Mouse (Mus musculus): ENCODE results near the gene Gpr89.

The Gpr89 gene

GRCm38 (mm10) chr3:96838996-96839645 lies 66.0 kb downstream of the Gpr89 start:
- POLR2A ChIA-PET = interaction anchor here in 1 of 4 experiments (0.9 to 1.7 kb wide), 2 partner anchors 12 to 14 kb away, joined by 3 to 4 read pairs; no protein-coding TSS in a partner anchor

GRCm38 (mm10) chr3:96836414-96836813 lies 68.7 kb downstream of the Gpr89 start:
- ChIA-PET POLR2A (interaction anchor here in 1 of 4 experiments (0.9 to 1.3 kb wide), 2 partner anchors 12 to 28 kb away, joined by 3 read pairs; no protein-coding TSS in a partner anchor), CTCF (interaction anchor here in 1 of 4 experiments (0.6 kb wide), 1 partner anchor 61 kb away, joined by 11 read pairs; no protein-coding TSS in a partner anchor)

More at GRCm38 (mm10) chr3:96838996-96839645, 66.0 kb downstream of the Gpr89 start:
- CTCF ChIA-PET = interaction anchor here in 2 of 4 experiments (0.7 to 0.8 kb wide), 2 partner anchors 26 to 57 kb away, joined by 3 to 4 read pairs; no protein-coding TSS in a partner anchor

GRCm38 (mm10) chr3:96834587-96835348 lies 70.4 kb downstream of the Gpr89 start:
- CTCF ChIA-PET = no interaction called here
- POLR2A ChIA-PET = interaction anchor here in 1 of 4 experiments (1.1 to 1.3 kb wide), 2 partner anchors 9 to 26 kb away, joined by 3 read pairs; no protein-coding TSS in a partner anchor

GRCm38 (mm10) chr3:96832930-96833329 lies 72.2 kb downstream of the Gpr89 start:
- POLR2A ChIA-PET = interaction anchor here in 2 of 4 experiments (0.6 to 0.7 kb wide), 2 partner anchors 23 to 570 kb away, joined by 3 read pairs; no protein-coding TSS in a partner anchor

DNA sequence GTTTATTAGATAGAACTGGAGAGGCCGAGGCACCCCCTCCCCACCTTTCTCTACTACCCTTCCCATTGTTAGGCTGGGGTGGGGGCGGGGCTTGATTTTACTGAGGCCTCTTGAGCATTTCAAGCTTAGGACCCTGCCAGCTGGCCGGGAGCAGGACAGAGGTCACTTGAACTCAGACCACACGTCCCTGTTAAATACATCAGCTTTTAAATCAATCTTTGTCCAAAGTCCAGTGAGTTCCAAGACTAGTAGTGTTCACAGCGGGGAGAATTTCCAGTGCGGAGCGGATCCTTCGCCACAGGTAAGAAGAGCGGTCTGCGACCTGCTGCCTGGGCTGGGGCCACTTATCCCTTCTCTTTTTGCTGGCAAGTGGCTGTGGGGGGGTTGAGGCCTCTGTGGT lies 75.3 kb downstream of the Gpr89 start:
- CTCF ChIA-PET = interaction anchor here in 1 of 4 experiments (1.3 to 1.8 kb wide), 2 partner anchors 17 to 122 kb away, joined by 3 to 6 read pairs; partner anchors contain the start of gene Nudt17
- POLR2A ChIA-PET = interaction anchor here in 2 of 4 experiments (1.8 to 2.9 kb wide), 3 partner anchors 14 to 22 kb away, joined by 4 to 15 read pairs (median 10); no protein-coding TSS in a partner anchor

More at GRCm38 (mm10) chr3:96832930-96833329, 72.2 kb downstream of the Gpr89 start:
- CTCF ChIA-PET = no interaction called here

DNA sequence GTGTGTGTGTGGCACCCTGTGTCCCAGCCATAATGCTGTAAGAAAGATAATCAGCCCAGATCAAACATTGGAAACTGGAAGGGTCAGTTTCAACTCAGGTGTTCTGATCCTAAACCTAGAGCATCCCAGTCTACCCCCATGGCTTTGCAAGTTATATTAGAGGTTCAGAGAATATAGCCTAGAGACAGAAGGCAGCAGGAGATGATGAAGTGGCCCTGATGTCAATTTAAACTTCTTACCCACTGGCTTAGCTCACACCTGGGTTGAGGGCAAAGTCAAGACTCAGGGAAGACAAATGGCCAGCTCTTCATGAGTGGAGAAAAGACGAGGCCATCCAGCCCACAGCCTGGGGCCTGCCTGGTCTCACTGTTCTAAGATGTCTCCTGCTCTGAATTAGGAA lies 76.2 kb downstream of the Gpr89 start, which contains the start of the genes Pdzk1 and Cd160:
Pdzk1 (plus strand) TSS at position 301 of the 400 bp plus-strand sequence.
Cd160 (minus strand) TSS at position 368 of the 400 bp plus-strand sequence.
- CTCF ChIA-PET = interaction anchor here in 2 of 4 experiments (1.3 to 1.8 kb wide), 3 partner anchors 16 to 121 kb away, joined by 3 to 6 read pairs (median 3); partner anchors contain the start of gene Nudt17 (in 1 of the 2)
- POLR2A ChIA-PET = interaction anchor here (0.6 to 2.0 kb wide), 11 partner anchors 8 to 561 kb away, joined by 3 to 15 read pairs (median 3); no protein-coding TSS in a partner anchor

DNA sequence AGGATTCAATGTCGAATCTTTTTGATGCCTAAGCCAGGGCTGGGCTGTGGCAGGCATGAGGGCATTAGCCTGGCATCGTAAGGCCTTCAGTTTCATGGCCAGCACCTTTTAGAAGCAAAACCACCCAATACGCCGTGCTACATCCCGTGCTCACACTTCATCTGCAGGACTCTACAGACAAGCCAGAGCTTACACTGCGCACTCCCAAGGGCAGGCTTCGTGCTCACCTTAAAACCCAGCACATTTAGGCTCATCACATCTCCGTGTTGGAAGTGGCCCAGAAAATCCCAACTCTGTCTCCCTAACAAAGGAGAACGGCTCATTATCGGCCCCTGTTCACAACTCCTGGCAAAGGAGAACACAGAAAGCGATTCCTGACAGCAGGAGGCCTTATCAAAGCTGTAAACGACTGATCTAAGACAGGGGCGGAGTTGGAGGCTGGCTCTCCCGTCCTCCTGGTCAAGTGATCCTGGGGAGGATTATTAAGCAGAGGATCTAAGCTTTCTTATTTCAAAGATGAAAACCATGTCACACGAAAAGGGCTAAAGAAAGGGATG lies 76.8 kb downstream of the Gpr89 start:
- POLR2A ChIA-PET = interaction anchor here (0.6 to 2.0 kb wide), 11 partner anchors 9 to 562 kb away, joined by 3 to 15 read pairs (median 4); no protein-coding TSS in a partner anchor
- CTCF ChIA-PET = interaction anchor here in 1 of 4 experiments (1.5 kb wide), 1 partner anchor 16 kb away, joined by 3 read pairs; no protein-coding TSS in a partner anchor

- CTCF ChIA-PET = interaction anchor here in 3 of 4 experiments (0.7 to 1.5 kb wide), 5 partner anchors 12 to 122 kb away, joined by 3 to 6 read pairs (median 4); no protein-coding TSS in a partner anchor
These were observed 79.9 kb downstream of the Gpr89 start for GRCm38 (mm10) chr3:96825261-96825660.

DNA sequence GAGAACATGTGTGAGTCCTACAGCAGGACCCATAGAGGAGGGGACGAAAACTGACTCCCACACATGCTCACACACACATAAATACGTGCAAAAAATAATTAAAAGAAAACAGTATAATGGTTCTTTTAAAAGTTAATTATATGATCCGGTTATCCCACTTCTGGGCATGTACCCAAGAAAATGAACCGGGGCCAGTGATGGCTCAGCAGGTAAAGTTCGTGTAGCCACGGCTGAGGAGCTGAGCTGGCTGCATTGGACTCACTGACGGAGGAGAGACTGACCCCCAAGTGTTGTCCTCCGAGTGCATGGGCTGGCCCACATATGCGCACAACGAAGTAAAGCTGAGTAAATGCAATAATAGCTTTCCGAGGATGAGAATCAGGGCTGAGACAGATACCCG lies 80.5 kb downstream of the Gpr89 start:
- POLR2A ChIA-PET = interaction anchor here in 2 of 4 experiments (0.7 to 3.6 kb wide), 7 partner anchors 9 to 195 kb away, joined by 3 to 21 read pairs (median 3); partner anchors contain the start of gene Rbm8a (in 1 of the 2)
- CTCF ChIA-PET = interaction anchor here in 3 of 4 experiments (0.7 to 1.5 kb wide), 5 partner anchors 11 to 121 kb away, joined by 3 to 6 read pairs (median 4); no protein-coding TSS in a partner anchor

More at GRCm38 (mm10) chr3:96825261-96825660, 79.9 kb downstream of the Gpr89 start:
- POLR2A ChIA-PET = interaction anchor here in 2 of 4 experiments (0.7 to 3.6 kb wide), 8 partner anchors 9 to 334 kb away, joined by 3 to 21 read pairs (median 3); partner anchors contain the start of gene Rbm8a (in 1 of the 2)

DNA sequence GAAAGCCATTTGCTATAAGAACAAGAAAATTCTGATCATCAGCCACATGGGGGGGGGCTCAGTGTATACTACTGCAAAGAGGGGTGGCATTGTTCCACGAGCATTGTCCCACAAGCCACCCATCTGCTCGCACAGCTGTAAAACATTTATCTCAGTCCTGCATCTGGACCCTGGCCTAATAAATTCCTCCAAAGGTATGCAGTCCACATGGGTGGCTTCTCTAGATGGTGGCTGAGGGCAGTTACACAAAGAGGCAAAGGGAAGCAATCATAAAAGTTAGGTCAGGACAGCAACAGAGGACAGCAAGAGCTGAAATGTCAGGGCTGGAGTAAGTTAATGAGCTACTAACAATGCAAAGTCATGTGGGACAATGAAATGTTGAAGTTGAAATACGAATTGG lies 81.4 kb downstream of the Gpr89 start:
- ChIA-PET CTCF (interaction anchor here in 2 of 4 experiments (0.9 to 1.4 kb wide), 2 partner anchors 11 to 15 kb away, joined by 3 to 4 read pairs; no protein-coding TSS in a partner anchor), POLR2A (interaction anchor here in 2 of 4 experiments (1.0 to 3.6 kb wide), 5 partner anchors 10 to 336 kb away, joined by 3 to 21 read pairs (median 7); no protein-coding TSS in a partner anchor)

DNA sequence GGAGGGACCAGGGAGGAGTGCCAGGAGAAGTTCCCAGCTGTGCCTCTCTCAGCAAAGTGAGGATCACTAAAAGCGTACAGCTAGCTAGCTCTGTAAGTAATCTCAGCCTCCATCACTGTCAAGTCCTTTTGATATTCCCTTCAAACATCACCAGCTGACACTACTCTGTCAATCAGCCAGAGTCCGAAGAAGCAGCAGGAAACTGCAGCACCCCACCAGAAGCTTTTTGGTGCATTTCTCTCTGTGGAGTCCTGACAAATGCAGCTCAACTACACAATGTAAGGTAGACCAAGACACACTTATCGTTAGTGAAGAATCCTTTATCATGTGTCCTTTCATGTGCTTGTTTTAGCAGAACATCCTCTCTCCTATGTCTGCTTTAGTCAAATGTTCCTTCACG lies 83.6 kb downstream of the Gpr89 start:
- ChIA-PET CTCF (interaction anchor here in 3 of 4 experiments (0.7 to 2.2 kb wide), 3 partner anchors 9 to 858 kb away, joined by 3 to 7 read pairs (median 3); no protein-coding TSS in a partner anchor), POLR2A (interaction anchor here in 2 of 4 experiments (0.6 to 1.6 kb wide), 2 partner anchors 13 to 124 kb away, joined by 3 to 6 read pairs; no protein-coding TSS in a partner anchor)

GRCm38 (mm10) chr3:96820116-96820915 lies 84.8 kb downstream of the Gpr89 start:
- POLR2A ChIA-PET = interaction anchor here in 3 of 4 experiments (0.8 to 4.1 kb wide), 6 partner anchors 8 to 17 kb away, joined by 3 to 13 read pairs (median 4); partner anchors contain the start of genes Cd160 (in 1 of the 3) and Pdzk1 (in 1 of the 3)
- CTCF ChIA-PET = interaction anchor here in 1 of 4 experiments (0.7 kb wide), 1 partner anchor 80 kb away, joined by 3 read pairs; no protein-coding TSS in a partner anchor
